Mouse (Mus musculus): ENCODE results near the gene Pik3c2g. TPM values are rescaled to one million over a fixed set of nuclear protein-coding genes. Genes with fewer than 3 reads are reported as not detected.

Pik3c2g gene
- polyA plus RNA-seq, 1 experiment from 2014 or later: 3.0 TPM

GRCm38 (mm10) chr6:139746758-139747479 lies 159.9 kb downstream of the Pik3c2g start:
- no peak for TF ChIP-seq CTCF (IDR thresholded peaks at IDR 0.05)
- TF ChIP-seq EP300 (IDR thresholded peaks at IDR 0.05): no peak
- WGBS: 75% methylated on average over 7 of the region's 7 CpGs
- H3K4me2 ChIP-seq (replicated peaks; ENCODE audit: low read depth, low read length): no peak overlapping the region

GRCm38 (mm10) chr6:139748091-139748771 lies 161.2 kb downstream of the Pik3c2g start:
- no peak for TF ChIP-seq CTCF (IDR thresholded peaks at IDR 0.05)
- TF ChIP-seq EP300 (IDR thresholded peaks at IDR 0.05): no peak
- H3K36me3 ChIP-seq (ENCODE audit: insufficient read depth, low read length): no peaks in the 10 kb centered on the region
- no peak overlapping the region for H3K4me3 ChIP-seq (ENCODE audit: low read depth, low read length)
- no peaks in the 10 kb centered on the region for H3K4me1 ChIP-seq (ENCODE audit: insufficient read depth, low read depth, low read length)
- WGBS: 70% methylated on average over 13 of the region's 13 CpGs
- H3K9me3 ChIP-seq (ENCODE audit: low read length): no peaks in the 10 kb centered on the region
- DNase-seq (ENCODE audit: low spot score) (no peak), ATAC-seq (no peak)
- no peak overlapping the region for H3K9ac ChIP-seq (replicated peaks; ENCODE audit: low read depth)
- no peak overlapping the region for H3K27ac ChIP-seq (ENCODE audit: low read length)
- no peak overlapping the region for H3K4me2 ChIP-seq (replicated peaks; ENCODE audit: low read depth, low read length)
- no peaks in the 10 kb centered on the region for H3K27me3 ChIP-seq (replicated peaks; ENCODE audit: insufficient read depth, low read length)

More at GRCm38 (mm10) chr6:139746758-139747479, 159.9 kb downstream of the Pik3c2g start:
- H3K9me3 ChIP-seq (ENCODE audit: low read length): no peaks in the 10 kb centered on the region
- H3K27ac ChIP-seq (ENCODE audit: low read length): no peak overlapping the region
- no peak overlapping the region for H3K9ac ChIP-seq (replicated peaks; ENCODE audit: low read depth)
- ATAC-seq (no peak), DNase-seq (ENCODE audit: low spot score) (no peak)
- no peak overlapping the region for H3K4me3 ChIP-seq (ENCODE audit: low read depth, low read length)
- H3K4me1 ChIP-seq (ENCODE audit: insufficient read depth, low read depth, low read length): no peaks in the 10 kb centered on the region
- no peaks in the 10 kb centered on the region for H3K36me3 ChIP-seq (ENCODE audit: insufficient read depth, low read length)
- no peaks in the 10 kb centered on the region for H3K27me3 ChIP-seq (replicated peaks; ENCODE audit: insufficient read depth, low read length)

GRCm38 (mm10) chr6:139750599-139750998 lies 163.6 kb downstream of the Pik3c2g start:
- Histone ChIP-seq H3K27me3 (replicated peaks; ENCODE audit: insufficient read depth, low read length) (no peaks in the 10 kb centered on the region), H3K4me1 (ENCODE audit: insufficient read depth, low read depth, low read length) (no peaks in the 10 kb centered on the region), H3K36me3 (ENCODE audit: insufficient read depth, low read length) (no peaks in the 10 kb centered on the region), H3K27ac (ENCODE audit: low read length) (no peak overlapping the region), H3K4me3 (ENCODE audit: low read depth, low read length) (no peak overlapping the region), H3K4me2 (replicated peaks; ENCODE audit: low read depth, low read length) (no peak overlapping the region), H3K9ac (replicated peaks; ENCODE audit: low read depth) (no peak overlapping the region), H3K9me3 (ENCODE audit: low read length) (no peaks in the 10 kb centered on the region)
- no peak for TF ChIP-seq CTCF (IDR thresholded peaks at IDR 0.05)
- no peak for TF ChIP-seq EP300 (IDR thresholded peaks at IDR 0.05)
- WGBS: 69% methylated on average over 2 of the region's 2 CpGs
- DNase-seq (ENCODE audit: low spot score) (no peak), ATAC-seq (no peak)

- WGBS: 36% methylated on average over 3 of the region's 3 CpGs
- no peak for ATAC-seq
- no peak overlapping the region for H3K9ac ChIP-seq (replicated peaks; ENCODE audit: low read depth)
- no peak overlapping the region for H3K4me3 ChIP-seq (ENCODE audit: low read depth, low read length)
- TF ChIP-seq CTCF (IDR thresholded peaks at IDR 0.05): no peak
- no peak for TF ChIP-seq EP300 (IDR thresholded peaks at IDR 0.05)
- no peaks in the 10 kb centered on the region for H3K9me3 ChIP-seq (ENCODE audit: low read length)
- no peak overlapping the region for H3K4me2 ChIP-seq (replicated peaks; ENCODE audit: low read depth, low read length)
- no peaks in the 10 kb centered on the region for H3K4me1 ChIP-seq (ENCODE audit: insufficient read depth, low read depth, low read length)
- no peak for DNase-seq (ENCODE audit: low spot score)
- no peaks in the 10 kb centered on the region for H3K27me3 ChIP-seq (replicated peaks; ENCODE audit: insufficient read depth, low read length)
- no peaks in the 10 kb centered on the region for H3K36me3 ChIP-seq (ENCODE audit: insufficient read depth, low read length)
- no peak overlapping the region for H3K27ac ChIP-seq (ENCODE audit: low read length)
Observed at GRCm38 (mm10) chr6:139751022-139751421, 164.0 kb downstream of the Pik3c2g start.

- Histone ChIP-seq H3K27me3 (replicated peaks; ENCODE audit: insufficient read depth, low read length) (no peaks in the 10 kb centered on the region), H3K9me3 (ENCODE audit: low read length) (no peaks in the 10 kb centered on the region), H3K4me3 (ENCODE audit: low read depth, low read length) (no peak overlapping the region), H3K4me2 (replicated peaks; ENCODE audit: low read depth, low read length) (no peak overlapping the region), H3K27ac (ENCODE audit: low read length) (no peak overlapping the region), H3K4me1 (ENCODE audit: insufficient read depth, low read depth, low read length) (no peaks in the 10 kb centered on the region), H3K36me3 (ENCODE audit: insufficient read depth, low read length) (no peaks in the 10 kb centered on the region), H3K9ac (replicated peaks; ENCODE audit: low read depth) (no peak overlapping the region)
- DNase-seq (ENCODE audit: low spot score): no peak
- no peak for TF ChIP-seq EP300 (IDR thresholded peaks at IDR 0.05)
- no peak for TF ChIP-seq CTCF (IDR thresholded peaks at IDR 0.05)
- ATAC-seq: no peak
- 71% methylated on average over 8 of the region's 8 CpGs for WGBS
Observed at GRCm38 (mm10) chr6:139757876-139758275, 170.9 kb downstream of the Pik3c2g start.

GRCm38 (mm10) chr6:139760978-139761377 lies 174.0 kb downstream of the Pik3c2g start:
- H3K4me2 ChIP-seq (replicated peaks; ENCODE audit: low read depth, low read length): no peak overlapping the region
- no peak for DNase-seq (ENCODE audit: low spot score)
- no peaks in the 10 kb centered on the region for H3K4me1 ChIP-seq (ENCODE audit: insufficient read depth, low read depth, low read length)
- H3K27me3 ChIP-seq (replicated peaks; ENCODE audit: insufficient read depth, low read length): no peaks in the 10 kb centered on the region
- TF ChIP-seq EP300 (IDR thresholded peaks at IDR 0.05): no peak
- no peak for TF ChIP-seq CTCF (IDR thresholded peaks at IDR 0.05)
- H3K36me3 ChIP-seq (ENCODE audit: insufficient read depth, low read length): no peaks in the 10 kb centered on the region
- no peak for ATAC-seq
- H3K27ac ChIP-seq (ENCODE audit: low read length): no peak overlapping the region
- 52% methylated on average over 4 of the region's 4 CpGs for WGBS
- H3K4me3 ChIP-seq (ENCODE audit: low read depth, low read length): no peak overlapping the region
- no peaks in the 10 kb centered on the region for H3K9me3 ChIP-seq (ENCODE audit: low read length)
- no peak overlapping the region for H3K9ac ChIP-seq (replicated peaks; ENCODE audit: low read depth)

Data from lung, postnatal 0 days (tissue).